Mouse (Mus musculus): ENCODE measurements at regions not wholly inside any gene's neighbourhood (a gene's known extent, or its start where the extent isn't known, plus 50 kb on each side); places are given as distances from the start of the nearest gene placed in this dataset.
A peak's percentile ranks its signal among the peaks of the same experiment; 100 is the strongest.

GRCm38 (mm10) chr1:73683132-73683888 is 440.9 kb downstream of the Tns1 start:
- Histone ChIP-seq H3K4me2 (no peak overlapping the region), H3K27ac (replicated peaks) (no peak overlapping the region), H3K9me3 (0 out of 2 replicates have a peak, but pooled peaks cover 4% of the 10 kb centered on the region), H3K4me3 (no peak overlapping the region), H3K9ac (no peak overlapping the region), H3K4me1 (peaks cover 11% of the 10 kb centered on the region; the same call in 1 of the 2 replicates), H3K27me3 (replicated peaks) (no peaks in the 10 kb centered on the region), H3K36me3 (no peaks in the 10 kb centered on the region)
- ATAC-seq (ENCODE audit: extremely low read depth, insufficient number of reproducible peaks, low FRiP score, low TSS enrichment), result no peak
- WGBS, result 51% methylated on average over 4 of the region's 4 CpGs

DNA sequence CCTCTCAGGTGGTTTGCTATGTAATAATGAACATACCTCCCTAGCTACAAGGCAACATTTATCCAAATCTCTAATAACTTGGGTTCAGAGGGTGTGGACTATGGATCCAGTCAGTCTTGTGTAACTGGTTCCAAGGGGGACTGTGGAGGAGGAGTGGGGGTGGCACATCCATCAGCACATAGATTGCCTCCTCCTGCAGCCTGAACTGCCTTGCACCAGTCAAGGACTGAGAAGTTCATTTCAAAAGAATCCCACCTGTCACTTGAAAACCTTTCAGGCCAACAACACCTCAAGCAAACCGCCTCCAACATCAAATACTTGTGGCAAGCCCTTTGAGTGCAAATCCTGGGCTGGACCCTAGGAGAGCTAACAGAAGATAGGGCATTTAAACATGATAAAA is 442.6 kb downstream of the Tns1 start:
- Histone ChIP-seq H3K4me3 (no peak overlapping the region), H3K36me3 (no peaks in the 10 kb centered on the region), H3K27me3 (replicated peaks) (no peaks in the 10 kb centered on the region), H3K9ac (no peak overlapping the region), H3K4me2 (no peak overlapping the region), H3K27ac (replicated peaks) (no peak overlapping the region), H3K4me1 (peaks cover 18% of the 10 kb centered on the region), H3K9me3 (0 out of 2 replicates have a peak, but pooled peaks cover 4% of the 10 kb centered on the region)
- ATAC-seq (ENCODE audit: extremely low read depth, insufficient number of reproducible peaks, low FRiP score, low TSS enrichment), result no peak
- 48% methylated on average over 1 of the region's 1 CpGs for WGBS

DNA sequence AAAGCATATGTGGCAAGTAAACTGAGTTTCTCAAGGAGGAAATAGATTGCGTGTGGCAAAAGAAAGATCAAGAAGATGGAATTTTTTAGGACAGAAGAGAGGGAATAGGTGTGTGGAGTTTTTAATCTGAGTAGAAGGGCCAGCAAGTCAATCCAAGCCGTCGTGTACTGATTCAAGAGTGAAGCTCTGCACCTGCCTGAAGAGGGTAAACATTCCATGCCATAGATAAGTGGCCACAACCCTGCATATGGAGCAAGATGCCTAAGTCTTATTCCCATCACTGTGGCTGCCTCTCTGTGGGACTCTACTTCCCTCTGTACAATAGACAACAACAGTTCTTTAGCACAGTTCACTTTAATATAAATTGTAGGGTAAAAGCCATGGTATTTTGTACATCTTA is 443.4 kb downstream of the Tns1 start:
- H3K4me3 ChIP-seq, result no peak overlapping the region
- WGBS, result 71% methylated on average over 3 of the region's 3 CpGs
- no peak overlapping the region for H3K4me2 ChIP-seq
- H3K27ac ChIP-seq (replicated peaks), result no peak overlapping the region
- no peaks in the 10 kb centered on the region for H3K27me3 ChIP-seq (replicated peaks)
- no peak for ATAC-seq (ENCODE audit: extremely low read depth, insufficient number of reproducible peaks, low FRiP score, low TSS enrichment)
- no peak overlapping the region for H3K9ac ChIP-seq
- 0 out of 2 replicates have a peak, but pooled peaks cover 5% of the 10 kb centered on the region for H3K9me3 ChIP-seq
- peaks cover 20% of the 10 kb centered on the region for H3K4me1 ChIP-seq
- no peaks in the 10 kb centered on the region for H3K36me3 ChIP-seq

GRCm38 (mm10) chr1:73673851-73674235 is 450.4 kb downstream of the Tns1 start:
- no peak overlapping the region for H3K27ac ChIP-seq (replicated peaks)
- H3K4me1 ChIP-seq, result peaks cover 28% of the 10 kb centered on the region
- no peak overlapping the region for H3K9ac ChIP-seq
- no peak overlapping the region for H3K4me2 ChIP-seq
- no peaks in the 10 kb centered on the region for H3K36me3 ChIP-seq
- no peaks in the 10 kb centered on the region for H3K27me3 ChIP-seq (replicated peaks)
- ATAC-seq (ENCODE audit: extremely low read depth, insufficient number of reproducible peaks, low FRiP score, low TSS enrichment), result no peak
- WGBS, result 85% methylated on average over 1 of the region's 1 CpGs
- peaks cover 8% of the 10 kb centered on the region; the same call in 1 of the 2 replicates for H3K9me3 ChIP-seq
- no peak overlapping the region for H3K4me3 ChIP-seq

DNA sequence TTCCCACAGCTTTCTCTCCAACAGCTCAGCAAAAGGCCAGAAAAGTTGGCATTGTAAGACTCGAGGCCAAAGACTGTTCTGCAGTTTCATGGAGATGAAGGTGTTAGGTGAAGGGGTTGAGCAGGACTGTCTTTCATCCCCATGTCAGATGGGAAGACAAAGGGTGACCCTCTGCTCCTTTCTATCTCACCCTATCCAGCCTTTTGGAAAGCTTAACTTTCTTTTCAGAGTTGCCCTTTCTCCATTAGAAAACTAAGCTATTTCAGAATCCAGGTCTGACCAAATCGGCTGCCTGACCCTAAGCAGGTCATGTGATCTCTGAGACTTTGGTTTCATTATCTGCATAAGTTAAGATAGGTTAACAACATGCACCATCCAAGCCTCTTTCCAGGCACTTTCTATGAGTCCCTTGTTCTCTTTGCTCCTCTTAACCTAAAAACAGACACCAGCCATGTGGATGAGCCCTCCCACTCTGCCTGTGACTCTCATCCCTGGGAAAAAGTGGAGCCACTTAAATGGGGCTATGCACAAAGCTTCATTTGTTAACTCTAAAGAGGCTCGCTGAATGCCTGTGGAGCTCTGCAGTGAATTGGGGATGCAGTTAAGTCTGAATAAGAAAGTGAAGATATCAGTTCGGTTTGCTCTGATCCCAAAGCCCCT is 450.9 kb downstream of the Tns1 start:
- Histone ChIP-seq H3K9me3 (peaks cover 8% of the 10 kb centered on the region; the same call in 1 of the 2 replicates), H3K9ac (no peak overlapping the region), H3K4me2 (no peak overlapping the region), H3K4me3 (no peak overlapping the region), H3K27ac (replicated peaks) (peak overlapping the region; percentile 48), H3K27me3 (replicated peaks) (no peaks in the 10 kb centered on the region), H3K4me1 (peaks cover 32% of the 10 kb centered on the region), H3K36me3 (no peaks in the 10 kb centered on the region)
- 26% methylated on average over 4 of the region's 4 CpGs for WGBS
- no peak for ATAC-seq (ENCODE audit: extremely low read depth, insufficient number of reproducible peaks, low FRiP score, low TSS enrichment)

- 31% methylated on average over 4 of the region's 4 CpGs for WGBS
- H3K9me3 ChIP-seq, result peaks cover 8% of the 10 kb centered on the region; the same call in 1 of the 2 replicates
- no peaks in the 10 kb centered on the region for H3K36me3 ChIP-seq
- ATAC-seq (ENCODE audit: extremely low read depth, insufficient number of reproducible peaks, low FRiP score, low TSS enrichment), result no peak; the same call in 1 of the 2 replicates
- peak overlapping the region; percentile 48 for H3K27ac ChIP-seq (replicated peaks)
- no peak overlapping the region for H3K4me2 ChIP-seq
- H3K4me3 ChIP-seq, result no peak overlapping the region
- H3K9ac ChIP-seq, result no peak overlapping the region
- H3K4me1 ChIP-seq, result peaks cover 33% of the 10 kb centered on the region
- H3K27me3 ChIP-seq (replicated peaks), result no peaks in the 10 kb centered on the region
These were observed 452.0 kb downstream of the Tns1 start for GRCm38 (mm10) chr1:73672239-73672638.

- ATAC-seq (ENCODE audit: extremely low read depth, insufficient number of reproducible peaks, low FRiP score, low TSS enrichment), result no peak
- no peaks in the 10 kb centered on the region for H3K27me3 ChIP-seq (replicated peaks)
- no peak overlapping the region for H3K9ac ChIP-seq
- H3K4me1 ChIP-seq, result peaks cover 23% of the 10 kb centered on the region
- no peak overlapping the region for H3K4me3 ChIP-seq
- 87% methylated on average over 2 of the region's 2 CpGs for WGBS
- no peaks in the 10 kb centered on the region for H3K36me3 ChIP-seq
- no peaks in the 10 kb centered on the region for H3K9me3 ChIP-seq
- H3K4me2 ChIP-seq, result no peak overlapping the region
- H3K27ac ChIP-seq (replicated peaks), result no peak overlapping the region
These were observed 455.6 kb downstream of the Tns1 start for GRCm38 (mm10) chr1:73668691-73669090.

- no peaks in the 10 kb centered on the region for H3K36me3 ChIP-seq
- no peak overlapping the region for H3K9ac ChIP-seq
- no peaks in the 10 kb centered on the region for H3K27me3 ChIP-seq (replicated peaks)
- WGBS, result 14% methylated on average over 1 of the region's 1 CpGs
- ATAC-seq (ENCODE audit: extremely low read depth, insufficient number of reproducible peaks, low FRiP score, low TSS enrichment), result no peak
- no peak overlapping the region for H3K4me3 ChIP-seq
- H3K27ac ChIP-seq (replicated peaks), result no peak overlapping the region
- H3K9me3 ChIP-seq, result no peaks in the 10 kb centered on the region
- no peak overlapping the region for H3K4me2 ChIP-seq
- H3K4me1 ChIP-seq, result peaks cover 15% of the 10 kb centered on the region
These were observed 460.7 kb downstream of the Tns1 start for GRCm38 (mm10) chr1:73663546-73663945.

DNA sequence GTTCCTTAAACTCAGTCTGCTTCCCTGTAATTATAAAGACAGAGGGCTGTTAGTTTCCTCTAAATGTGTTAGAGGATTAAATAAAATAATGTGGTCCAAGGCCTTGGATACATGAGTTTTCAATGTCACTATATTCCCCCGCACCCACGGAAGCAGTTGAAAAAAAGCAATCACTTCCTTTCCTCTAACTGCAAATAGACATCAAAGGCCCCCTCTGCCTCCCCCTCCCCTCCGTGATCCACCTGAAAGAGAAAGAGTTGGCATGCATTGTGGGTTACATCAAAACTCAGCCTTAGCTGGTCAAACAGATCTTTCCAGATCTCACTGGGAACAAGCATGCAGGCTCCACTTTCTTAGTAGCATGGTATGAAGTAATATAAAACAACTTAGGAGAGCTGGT is 479.2 kb downstream of the Tns1 start:
- no peak for ATAC-seq (ENCODE audit: extremely low read depth, insufficient number of reproducible peaks, low FRiP score, low TSS enrichment)
- no peak overlapping the region for H3K4me2 ChIP-seq
- H3K9me3 ChIP-seq, result no peaks in the 10 kb centered on the region
- H3K4me3 ChIP-seq, result no peak overlapping the region
- H3K27me3 ChIP-seq (replicated peaks), result no peaks in the 10 kb centered on the region
- peaks cover 37% of the 10 kb centered on the region for H3K4me1 ChIP-seq
- 64% methylated on average over 3 of the region's 3 CpGs for WGBS
- no peak overlapping the region for H3K9ac ChIP-seq
- peak overlapping the region; percentile 21 for H3K27ac ChIP-seq (replicated peaks)
- no peaks in the 10 kb centered on the region for H3K36me3 ChIP-seq

DNA sequence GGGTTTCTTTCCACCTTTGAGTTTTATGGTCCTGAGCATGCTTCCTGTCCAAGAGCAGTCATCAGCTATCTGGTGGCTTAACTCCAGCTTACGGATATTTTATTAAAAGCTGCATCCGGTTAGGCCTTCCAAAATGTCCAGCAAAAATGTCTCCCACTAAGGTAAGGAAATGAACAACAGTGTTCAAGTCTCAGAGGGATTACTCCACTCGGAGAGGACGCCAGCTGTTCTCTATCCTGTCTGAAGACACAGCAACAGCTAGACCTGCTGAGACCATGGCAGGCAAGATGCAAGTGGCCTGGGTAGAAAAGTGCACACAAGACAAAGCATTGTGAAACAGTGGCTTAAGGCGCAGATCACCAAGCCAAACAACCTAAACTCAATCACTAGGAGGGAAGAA is 479.9 kb downstream of the Tns1 start:
- Histone ChIP-seq H3K4me2 (no peak overlapping the region), H3K9ac (no peak overlapping the region), H3K27ac (replicated peaks) (peak overlapping the region; percentile 21), H3K9me3 (no peaks in the 10 kb centered on the region), H3K4me1 (peaks cover 38% of the 10 kb centered on the region), H3K4me3 (no peak overlapping the region), H3K36me3 (no peaks in the 10 kb centered on the region), H3K27me3 (replicated peaks) (no peaks in the 10 kb centered on the region)
- ATAC-seq (ENCODE audit: extremely low read depth, insufficient number of reproducible peaks, low FRiP score, low TSS enrichment), result no peak
- 53% methylated on average over 5 of the region's 5 CpGs for WGBS

DNA sequence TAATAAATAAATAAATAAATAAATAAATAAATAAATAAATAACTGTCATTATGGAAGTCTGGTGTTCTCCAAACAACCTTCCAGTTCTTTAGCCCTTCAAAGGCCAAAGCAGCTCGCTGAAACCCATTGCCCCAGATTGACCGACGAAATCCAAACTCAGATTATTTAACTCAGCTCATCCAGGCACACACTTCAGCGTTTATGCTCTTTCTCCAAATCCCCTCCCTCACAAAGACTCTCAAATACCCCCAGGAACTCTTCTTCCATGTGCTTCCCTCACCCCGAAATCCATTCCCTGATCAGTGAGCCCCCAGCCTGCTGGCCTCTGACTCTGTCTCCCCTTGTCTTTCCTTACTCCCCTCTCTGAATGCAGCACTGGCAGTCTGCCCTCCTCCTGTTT is 480.8 kb downstream of the Tns1 start:
- Histone ChIP-seq H3K27me3 (replicated peaks) (no peaks in the 10 kb centered on the region), H3K4me3 (no peak overlapping the region), H3K4me1 (peaks cover 38% of the 10 kb centered on the region), H3K27ac (replicated peaks) (peak overlapping the region; percentile 54), H3K4me2 (no peak overlapping the region), H3K9me3 (no peaks in the 10 kb centered on the region), H3K36me3 (no peaks in the 10 kb centered on the region), H3K9ac (no peak overlapping the region)
- ATAC-seq (ENCODE audit: extremely low read depth, insufficient number of reproducible peaks, low FRiP score, low TSS enrichment), result no peak
- WGBS, result 58% methylated on average over 5 of the region's 5 CpGs

- H3K36me3 ChIP-seq, result no peaks in the 10 kb centered on the region
- H3K4me1 ChIP-seq, result peaks cover 38% of the 10 kb centered on the region
- H3K4me3 ChIP-seq, result no peak overlapping the region
- H3K27ac ChIP-seq (replicated peaks), result no peak overlapping the region
- no peaks in the 10 kb centered on the region for H3K27me3 ChIP-seq (replicated peaks)
- no peak overlapping the region for H3K9ac ChIP-seq
- no peak for ATAC-seq (ENCODE audit: extremely low read depth, insufficient number of reproducible peaks, low FRiP score, low TSS enrichment)
- WGBS, result 29% methylated on average over 7 of the region's 7 CpGs
- H3K4me2 ChIP-seq, result no peak overlapping the region
- H3K9me3 ChIP-seq, result no peaks in the 10 kb centered on the region
These were observed 481.5 kb downstream of the Tns1 start for GRCm38 (mm10) chr1:73642691-73643109.

Data from heart, embryonic 13.5 days (tissue).